Mouse (Mus musculus): ENCODE results near the gene Pigp. TPM values are rescaled to one million over a fixed set of nuclear protein-coding genes. Genes with fewer than 3 reads are reported as not detected.
A peak's percentile ranks its signal among the peaks of the same experiment; 100 is the strongest.

The Pigp gene
- polyA plus RNA-seq (2012; rRNA removed), result 62.0 and 62.1 TPM in 2 replicates

DNA sequence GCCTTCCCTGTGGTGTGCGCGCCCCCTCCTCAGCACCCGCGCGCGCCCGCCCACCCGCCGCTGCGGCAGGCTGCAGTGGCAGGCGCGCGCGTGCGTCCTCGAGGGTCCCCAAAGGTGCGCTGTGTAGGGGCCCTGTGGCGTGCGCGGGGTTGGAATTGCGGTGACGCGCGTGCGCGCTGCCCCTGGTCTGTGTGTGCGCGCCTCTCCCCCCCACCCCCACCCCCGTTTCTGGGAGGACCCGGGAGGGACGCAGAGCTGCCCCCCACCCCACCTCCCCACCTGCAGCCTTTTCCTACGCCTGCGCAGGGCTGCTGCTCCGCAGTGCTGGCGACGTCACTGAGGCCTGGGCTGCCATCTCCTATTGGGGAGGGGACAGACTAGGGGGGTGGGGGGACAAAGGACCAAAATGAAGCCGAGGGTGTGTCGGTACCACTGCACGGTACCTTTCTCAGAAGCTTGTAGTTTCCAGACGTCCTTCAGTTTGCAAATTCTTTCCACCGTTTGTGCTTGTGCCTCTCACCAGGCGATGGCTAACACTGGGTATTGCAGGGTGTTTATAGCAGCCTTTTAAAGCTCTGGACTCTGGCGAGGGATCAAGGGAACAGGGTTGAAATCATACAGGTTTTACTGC is at the start of gene Pigp:
Pigp (minus strand) TSS at position 542 of the 631 bp plus-strand sequence.
- TF ChIP-seq CTCF (IDR thresholded peaks at IDR 0.05; ENCODE audit: extremely low read depth, insufficient read depth, low read length) (no peak), POLR2A (IDR thresholded peaks at IDR 0.05; ENCODE audit: extremely low read depth, insufficient read depth, low read length) (no peak)
- H3K27ac ChIP-seq (ENCODE audit: insufficient read depth, low read length), result peak within 1 kb of the TSS; percentile 100
- peaks cover 8% of the 10 kb centered on the region; the same call in 1 of the 2 replicates for H3K4me1 ChIP-seq (ENCODE audit: control insufficient read depth, insufficient read depth, low read length)
- H3K4me3 ChIP-seq (ENCODE audit: insufficient read depth, low read length), result peak within 1 kb of the TSS; percentile 98

DNA sequence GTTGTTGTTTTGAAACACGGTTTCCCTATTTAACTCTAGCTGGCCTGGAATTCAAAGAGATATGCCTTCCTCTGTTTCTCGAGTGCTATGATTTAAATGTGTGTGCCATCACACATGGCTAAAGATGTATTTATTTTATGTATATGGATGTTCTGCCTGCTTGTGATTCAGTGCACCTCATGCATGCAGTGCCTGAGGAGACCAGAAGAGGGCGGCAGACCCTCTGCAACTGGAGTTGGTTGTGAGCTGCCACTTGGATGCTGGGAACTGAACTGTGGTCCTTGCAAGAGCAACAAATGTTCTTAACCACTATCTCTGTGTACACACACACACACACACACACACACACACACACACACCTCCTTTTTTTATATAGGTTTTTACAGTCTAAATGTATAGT is 48.9 kb upstream of the Pigp start:
- Histone ChIP-seq H3K4me1 (ENCODE audit: control insufficient read depth, insufficient read depth, low read length) (peaks cover 3% of the 10 kb centered on the region; the same call in 1 of the 2 replicates), H3K27ac (ENCODE audit: insufficient read depth, low read length) (no peak overlapping the region), H3K4me3 (ENCODE audit: insufficient read depth, low read length) (no peak overlapping the region)
- TF ChIP-seq CTCF (IDR thresholded peaks at IDR 0.05; ENCODE audit: extremely low read depth, insufficient read depth, low read length) (0 out of 2 replicates have a peak, but pooled peaks have one; percentile 13), POLR2A (IDR thresholded peaks at IDR 0.05; ENCODE audit: extremely low read depth, insufficient read depth, low read length) (no peak)

- no peak for TF ChIP-seq CTCF (IDR thresholded peaks at IDR 0.05; ENCODE audit: extremely low read depth, insufficient read depth, low read length)
- TF ChIP-seq POLR2A (IDR thresholded peaks at IDR 0.05; ENCODE audit: extremely low read depth, insufficient read depth, low read length), result no peak
- H3K4me3 ChIP-seq (ENCODE audit: insufficient read depth, low read length), result no peak overlapping the region
These were observed 42.5 kb upstream of the Pigp start for GRCm38 (mm10) chr16:94414151-94414550.

DNA sequence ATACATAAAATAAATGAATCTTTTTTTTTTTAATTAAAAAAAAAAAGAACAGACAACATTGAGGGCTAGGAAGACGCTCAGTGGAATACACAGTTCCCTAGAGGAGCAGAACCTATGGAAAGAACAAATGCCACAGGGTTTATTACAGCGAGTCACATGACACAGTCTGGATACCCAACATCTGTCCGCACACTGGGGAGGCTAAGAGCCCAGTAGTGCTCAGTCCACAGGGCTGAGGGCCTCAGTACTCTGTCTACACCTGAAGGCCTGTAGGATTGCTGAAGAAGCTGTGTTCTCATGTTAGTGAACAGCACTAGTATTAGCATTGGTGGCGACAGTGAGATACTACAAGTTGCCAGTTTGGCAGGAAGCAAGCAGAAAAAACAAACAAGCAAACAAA is 41.1 kb upstream of the Pigp start:
- Histone ChIP-seq H3K4me1 (ENCODE audit: control insufficient read depth, insufficient read depth, low read length) (peaks cover 9% of the 10 kb centered on the region), H3K27ac (ENCODE audit: insufficient read depth, low read length) (no peak overlapping the region), H3K4me3 (ENCODE audit: insufficient read depth, low read length) (no peak overlapping the region)
- TF ChIP-seq POLR2A (IDR thresholded peaks at IDR 0.05; ENCODE audit: extremely low read depth, insufficient read depth, low read length) (no peak), CTCF (IDR thresholded peaks at IDR 0.05; ENCODE audit: extremely low read depth, insufficient read depth, low read length) (no peak)

More at GRCm38 (mm10) chr16:94414151-94414550, 42.5 kb upstream of the Pigp start:
- no peak overlapping the region for H3K27ac ChIP-seq (ENCODE audit: insufficient read depth, low read length)
- peaks cover 12% of the 10 kb centered on the region for H3K4me1 ChIP-seq (ENCODE audit: control insufficient read depth, insufficient read depth, low read length)

- Histone ChIP-seq H3K4me1 (ENCODE audit: control insufficient read depth, insufficient read depth, low read length) (peaks cover 9% of the 10 kb centered on the region), H3K27ac (ENCODE audit: insufficient read depth, low read length) (no peak overlapping the region), H3K4me3 (ENCODE audit: insufficient read depth, low read length) (no peak overlapping the region)
- TF ChIP-seq CTCF (IDR thresholded peaks at IDR 0.05; ENCODE audit: extremely low read depth, insufficient read depth, low read length), result no peak
- TF ChIP-seq POLR2A (IDR thresholded peaks at IDR 0.05; ENCODE audit: extremely low read depth, insufficient read depth, low read length), result no peak
These were observed 40.6 kb upstream of the Pigp start for GRCm38 (mm10) chr16:94412198-94412597.

DNA sequence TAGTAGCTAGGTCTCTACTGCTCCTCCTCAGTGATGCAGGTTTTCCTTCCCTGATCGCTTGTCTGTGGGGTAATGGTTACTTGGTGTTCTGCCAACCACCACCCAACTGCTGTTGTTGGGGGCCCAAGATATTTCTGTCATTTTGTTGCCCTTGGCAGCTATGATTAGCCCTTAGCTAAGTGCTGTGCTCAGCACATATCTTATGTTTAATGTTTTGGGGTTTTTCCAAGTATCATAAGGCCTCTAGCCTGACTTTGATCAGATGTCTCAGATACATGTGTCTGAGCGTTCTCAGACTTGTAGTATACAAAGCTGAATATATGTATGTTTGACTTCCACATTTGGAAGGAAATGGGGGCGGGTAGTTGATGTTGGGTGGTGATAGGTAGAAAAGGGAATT is 39.6 kb upstream of the Pigp start:
- Histone ChIP-seq H3K4me3 (ENCODE audit: insufficient read depth, low read length) (no peak overlapping the region), H3K4me1 (ENCODE audit: control insufficient read depth, insufficient read depth, low read length) (peaks cover 9% of the 10 kb centered on the region), H3K27ac (ENCODE audit: insufficient read depth, low read length) (no peak overlapping the region)
- TF ChIP-seq CTCF (IDR thresholded peaks at IDR 0.05; ENCODE audit: extremely low read depth, insufficient read depth, low read length), result no peak
- TF ChIP-seq POLR2A (IDR thresholded peaks at IDR 0.05; ENCODE audit: extremely low read depth, insufficient read depth, low read length), result no peak

- Histone ChIP-seq H3K4me3 (ENCODE audit: insufficient read depth, low read length) (no peak overlapping the region), H3K27ac (ENCODE audit: insufficient read depth, low read length) (no peak overlapping the region), H3K4me1 (ENCODE audit: control insufficient read depth, insufficient read depth, low read length) (peaks cover 2% of the 10 kb centered on the region; the same call in 1 of the 2 replicates)
- TF ChIP-seq POLR2A (IDR thresholded peaks at IDR 0.05; ENCODE audit: extremely low read depth, insufficient read depth, low read length), result no peak
- no peak for TF ChIP-seq CTCF (IDR thresholded peaks at IDR 0.05; ENCODE audit: extremely low read depth, insufficient read depth, low read length)
These were observed 30.5 kb upstream of the Pigp start for GRCm38 (mm10) chr16:94402185-94402584.

DNA sequence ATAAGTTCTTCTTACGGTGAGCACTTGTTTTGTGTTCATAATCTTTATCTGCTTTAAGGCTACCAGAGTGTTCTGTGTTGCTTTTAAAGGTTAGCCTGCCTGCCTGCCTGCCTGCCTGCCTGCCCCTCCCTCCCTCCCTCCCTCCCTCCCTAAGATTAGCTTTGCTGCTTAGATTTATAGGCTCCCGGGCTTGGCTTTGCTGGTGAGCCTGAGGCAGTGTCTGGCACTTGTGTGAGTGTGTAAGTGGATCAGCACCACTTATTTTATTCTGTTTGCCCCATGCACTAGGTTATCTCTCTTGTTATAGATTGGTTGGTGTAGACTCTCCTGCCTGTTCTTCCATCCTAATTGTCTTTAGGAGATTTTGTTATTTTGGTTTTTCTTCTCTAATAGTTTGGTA is 30.0 kb upstream of the Pigp start:
- TF ChIP-seq POLR2A (IDR thresholded peaks at IDR 0.05; ENCODE audit: extremely low read depth, insufficient read depth, low read length) (no peak), CTCF (IDR thresholded peaks at IDR 0.05; ENCODE audit: extremely low read depth, insufficient read depth, low read length) (no peak)
- Histone ChIP-seq H3K27ac (ENCODE audit: insufficient read depth, low read length) (no peak overlapping the region), H3K4me1 (ENCODE audit: control insufficient read depth, insufficient read depth, low read length) (peaks cover 3% of the 10 kb centered on the region; the same call in 1 of the 2 replicates)

GRCm38 (mm10) chr16:94399141-94399540 is 27.5 kb upstream of the Pigp start:
- H3K4me3 ChIP-seq (ENCODE audit: insufficient read depth, low read length), result no peak overlapping the region
- TF ChIP-seq POLR2A (IDR thresholded peaks at IDR 0.05; ENCODE audit: extremely low read depth, insufficient read depth, low read length) (no peak), CTCF (IDR thresholded peaks at IDR 0.05; ENCODE audit: extremely low read depth, insufficient read depth, low read length) (no peak)
- H3K27ac ChIP-seq (ENCODE audit: insufficient read depth, low read length), result no peak overlapping the region
- peaks cover 7% of the 10 kb centered on the region; the same call in 1 of the 2 replicates for H3K4me1 ChIP-seq (ENCODE audit: control insufficient read depth, insufficient read depth, low read length)

More for the DNA sequence above, 30.0 kb upstream of the Pigp start:
- H3K4me3 ChIP-seq (ENCODE audit: insufficient read depth, low read length), result no peak overlapping the region

DNA sequence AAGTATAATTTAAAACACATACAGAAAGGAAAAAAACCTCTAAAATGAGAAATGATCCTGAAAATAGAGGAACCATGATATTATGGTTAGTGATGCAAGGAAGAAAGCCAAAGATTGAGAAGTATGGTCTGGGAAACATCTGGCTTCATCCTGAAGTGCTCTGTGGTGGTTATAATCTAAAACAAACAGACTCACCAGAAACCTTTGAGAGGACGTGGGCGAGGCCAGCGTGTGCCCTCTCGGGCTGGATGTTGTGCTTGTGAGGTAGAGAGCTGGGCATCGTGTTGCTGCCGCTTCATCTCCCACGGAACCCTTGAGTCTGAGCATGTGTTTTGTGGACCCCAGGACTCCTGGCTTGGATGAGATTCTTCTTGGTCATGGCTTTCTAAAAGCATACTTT is 25.0 kb upstream of the Pigp start:
- TF ChIP-seq POLR2A (IDR thresholded peaks at IDR 0.05; ENCODE audit: extremely low read depth, insufficient read depth, low read length) (no peak), CTCF (IDR thresholded peaks at IDR 0.05; ENCODE audit: extremely low read depth, insufficient read depth, low read length) (no peak)
- H3K4me3 ChIP-seq (ENCODE audit: insufficient read depth, low read length), result no peak overlapping the region
- peaks cover 7% of the 10 kb centered on the region for H3K4me1 ChIP-seq (ENCODE audit: control insufficient read depth, insufficient read depth, low read length)
- no peak overlapping the region for H3K27ac ChIP-seq (ENCODE audit: insufficient read depth, low read length)

All from cortical plate, adult 2 months (tissue).